Mouse (Mus musculus): ENCODE results near the gene Kif4. TPM values are rescaled to one million over a fixed set of nuclear protein-coding genes. Genes with fewer than 3 reads are reported as not detected.

Gene Kif4
- polyA plus RNA-seq (2016; fragmentation: Nextera tagmentation; extraction: Ambion mirVana): 30.1 and 30.9 TPM in 2 replicates

DNA sequence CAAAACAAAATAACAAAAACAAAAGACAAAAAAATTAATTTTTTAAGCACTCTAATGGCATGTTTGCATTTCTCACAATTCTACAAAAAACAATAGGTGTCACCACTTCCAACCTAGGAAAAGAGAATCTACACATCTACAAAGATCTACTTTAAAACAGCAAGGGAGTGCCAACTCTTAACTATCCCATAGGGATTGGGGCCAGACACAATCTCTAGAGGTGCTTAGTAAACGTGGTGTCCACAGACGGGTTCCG, at the start of gene Kif4:
Gene Kif4 (plus strand): TSS at position 192 of the 256 bp plus-strand sequence.
- Histone ChIP-seq H3K4me1 (no peaks in the 10 kb centered on the region), H3K27ac (peak within 1 kb of the TSS; percentile 90), H3K36me3 (peaks cover 12% of the 10 kb centered on the region; the same call in 1 of the 2 replicates), H3K9me3 (no peaks in the 10 kb centered on the region), H3K4me3 (peak within 1 kb of the TSS; percentile 73), H3K27me3 (ENCODE audit: insufficient read depth, poor library complexity, severe bottlenecking) (no peaks in the 10 kb centered on the region; the same call in 1 of the 2 replicates)
- no peak for DNase-seq (ENCODE audit: low spot score)
- WGBS: 26% methylated on average over 3 of the region's 3 CpGs

DNA sequence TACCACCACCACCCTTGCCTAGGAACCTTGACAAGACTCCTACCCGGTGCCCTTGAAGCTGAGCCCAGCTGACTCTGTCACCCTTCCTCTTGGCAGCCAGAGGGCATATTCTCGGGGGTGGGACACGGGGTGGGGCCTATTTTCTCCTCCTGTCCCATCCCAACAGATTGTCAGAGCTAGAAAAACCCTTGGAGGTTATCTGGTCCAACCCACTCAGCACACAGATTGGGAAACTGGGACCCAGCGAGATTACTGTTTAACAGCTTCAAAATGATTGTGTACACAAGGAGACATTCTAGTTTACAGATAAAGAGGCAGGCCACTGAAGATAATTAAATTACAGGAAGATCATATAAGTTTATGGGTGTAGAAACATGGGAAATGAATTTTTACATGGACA, 30.7 kb upstream of the Kif4 start, which contains the start of gene P2ry4:
Gene P2ry4 (minus strand): TSS at position 79 of the 400 bp plus-strand sequence.
- no peak within 1 kb of the TSS for H3K4me3 ChIP-seq
- no peaks in the 10 kb centered on the region for H3K4me1 ChIP-seq
- H3K36me3 ChIP-seq: no peaks in the 10 kb centered on the region
- DNase-seq (ENCODE audit: low spot score): no peak
- 57% methylated on average over 4 of the region's 4 CpGs for WGBS
- H3K27me3 ChIP-seq (ENCODE audit: insufficient read depth, poor library complexity, severe bottlenecking): peaks cover 15% of the 10 kb centered on the region; the same call in 1 of the 2 replicates
- no peak within 1 kb of the TSS for H3K27ac ChIP-seq
- no peaks in the 10 kb centered on the region for H3K9me3 ChIP-seq

DNA sequence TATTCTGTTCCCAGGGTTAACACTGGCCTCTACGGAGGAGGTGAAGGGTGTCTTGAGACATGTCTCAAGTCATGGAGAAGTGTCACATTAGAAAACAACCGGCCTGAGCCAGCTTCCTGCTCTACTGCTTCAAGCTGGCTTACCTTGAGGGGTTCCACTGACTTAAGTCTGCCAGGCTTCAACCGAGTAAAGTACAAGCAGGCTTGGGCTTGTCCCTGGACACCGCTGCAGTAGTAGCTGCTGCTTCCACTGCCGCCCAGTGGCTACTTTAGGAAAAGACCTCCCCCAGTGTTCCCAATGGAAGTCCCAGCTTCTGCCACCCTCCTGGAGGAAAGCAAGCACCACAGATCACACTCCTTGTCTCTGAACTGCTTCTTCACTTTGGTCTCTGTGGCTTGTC, 28.1 kb upstream of the Kif4 start:
- WGBS: 26% methylated on average over 5 of the region's 5 CpGs
- no peaks in the 10 kb centered on the region for H3K36me3 ChIP-seq
- DNase-seq (ENCODE audit: low spot score): peak; percentile 76

DNA sequence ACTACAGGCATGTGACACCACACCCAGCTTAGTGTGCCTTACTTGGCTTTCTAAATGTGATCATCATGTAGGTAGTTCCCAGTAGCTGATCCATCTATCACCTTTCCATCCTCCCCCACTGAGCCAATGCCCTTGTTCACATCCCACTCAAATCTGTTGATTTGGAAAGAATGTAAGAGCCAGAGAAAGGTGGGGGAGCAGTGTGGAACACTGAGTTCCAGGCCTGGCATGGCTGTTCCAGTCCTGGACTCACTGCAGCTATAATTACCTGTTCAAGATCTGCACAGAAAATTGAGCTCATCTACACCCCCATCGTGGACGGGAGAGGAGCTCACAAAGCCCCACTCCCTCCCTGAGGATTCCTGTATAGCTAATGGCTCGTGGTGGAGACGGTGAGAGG, 25.8 kb upstream of the Kif4 start:
- Histone ChIP-seq H3K4me3 (no peak overlapping the region), H3K27me3 (ENCODE audit: insufficient read depth, poor library complexity, severe bottlenecking) (peaks cover 13% of the 10 kb centered on the region; the same call in 1 of the 2 replicates), H3K27ac (no peak overlapping the region), H3K36me3 (no peaks in the 10 kb centered on the region), H3K9me3 (no peaks in the 10 kb centered on the region), H3K4me1 (no peaks in the 10 kb centered on the region)
- DNase-seq (ENCODE audit: low spot score): no peak
- WGBS: 54% methylated on average over 4 of the region's 4 CpGs

More for the DNA sequence above, 28.1 kb upstream of the Kif4 start:
- H3K27ac ChIP-seq: no peak overlapping the region
- peaks cover 17% of the 10 kb centered on the region; the same call in 1 of the 2 replicates for H3K27me3 ChIP-seq (ENCODE audit: insufficient read depth, poor library complexity, severe bottlenecking)
- no peaks in the 10 kb centered on the region for H3K4me1 ChIP-seq
- no peak overlapping the region for H3K4me3 ChIP-seq
- H3K9me3 ChIP-seq: no peaks in the 10 kb centered on the region

DNA sequence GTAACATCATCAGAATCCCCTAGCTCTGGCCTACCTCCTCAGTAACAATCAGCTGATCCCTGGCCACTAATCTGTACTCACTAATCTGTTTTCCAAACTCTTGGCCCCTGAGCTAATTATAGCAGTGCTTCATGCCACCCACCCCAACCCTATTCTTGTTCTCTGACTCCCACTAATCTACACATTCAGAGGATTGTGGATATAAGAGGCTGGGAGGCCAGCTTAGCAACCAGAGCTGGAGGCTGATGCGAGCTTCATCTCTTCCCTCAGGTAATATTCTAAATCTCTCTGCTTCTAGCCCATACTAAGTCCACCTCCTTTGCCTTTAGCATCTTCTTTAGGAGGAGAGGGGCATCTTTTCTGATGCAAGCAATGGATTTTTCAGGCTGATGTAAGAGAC, 20.2 kb upstream of the Kif4 start, which contains the start of gene Arr3:
Gene Arr3 (plus strand): TSS at position 184 of the 400 bp plus-strand sequence.
- Histone ChIP-seq H3K27me3 (ENCODE audit: insufficient read depth, poor library complexity, severe bottlenecking) (peaks cover 4% of the 10 kb centered on the region; the same call in 1 of the 2 replicates), H3K36me3 (no peaks in the 10 kb centered on the region), H3K27ac (no peak within 1 kb of the TSS), H3K4me3 (no peak within 1 kb of the TSS), H3K9me3 (no peaks in the 10 kb centered on the region), H3K4me1 (no peaks in the 10 kb centered on the region)
- DNase-seq (ENCODE audit: low spot score): no peak
- WGBS: 60% methylated on average over 1 of the region's 1 CpGs

DNA sequence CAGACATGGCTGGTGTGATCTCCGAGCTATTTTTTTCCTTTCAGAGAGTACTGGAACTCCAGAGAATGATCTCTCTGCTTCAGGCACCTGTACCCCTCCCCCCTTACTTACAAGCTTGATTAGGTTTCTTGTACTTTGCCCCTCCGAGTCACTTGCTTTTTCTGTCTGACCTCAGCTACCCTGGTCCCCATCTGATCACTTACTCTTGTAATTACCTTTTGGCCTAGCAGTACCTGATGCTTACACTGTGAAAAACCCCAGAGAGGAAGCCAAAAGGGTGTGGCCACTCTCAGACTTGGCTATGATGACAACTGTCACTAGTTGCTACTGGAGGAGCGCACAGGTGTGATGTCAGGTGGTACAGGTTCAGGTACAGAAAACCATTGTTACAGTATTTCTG, 7.0 kb upstream of the Kif4 start:
- no peak overlapping the region for H3K27ac ChIP-seq
- H3K9me3 ChIP-seq: no peaks in the 10 kb centered on the region
- no peak overlapping the region for H3K4me3 ChIP-seq
- peaks cover 9% of the 10 kb centered on the region; the same call in 1 of the 2 replicates for H3K36me3 ChIP-seq
- peaks cover 12% of the 10 kb centered on the region; the same call in 1 of the 2 replicates for H3K27me3 ChIP-seq (ENCODE audit: insufficient read depth, poor library complexity, severe bottlenecking)
- H3K4me1 ChIP-seq: no peaks in the 10 kb centered on the region
- WGBS: 62% methylated on average over 3 of the region's 3 CpGs
- DNase-seq (ENCODE audit: low spot score): no peak

DNA sequence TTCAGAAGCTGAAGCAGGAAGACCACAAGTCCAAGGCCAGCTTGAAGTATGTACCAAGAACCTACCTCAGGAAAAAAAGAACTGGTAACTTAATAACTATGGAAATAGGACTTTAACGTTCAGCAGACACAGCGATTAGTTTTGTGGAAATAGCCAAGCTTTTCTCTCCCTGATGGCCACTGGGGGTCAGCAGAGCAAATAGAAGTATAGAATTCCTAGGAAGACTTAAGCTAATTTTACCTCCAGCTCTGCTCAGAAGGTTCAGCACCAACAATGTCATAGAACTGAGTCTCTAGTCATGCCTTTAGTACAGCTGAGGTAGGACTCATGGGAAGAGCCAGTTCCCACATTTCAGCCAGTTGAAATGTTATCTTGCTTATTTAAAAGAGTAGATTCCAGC, 4.2 kb upstream of the Kif4 start:
- no peaks in the 10 kb centered on the region for H3K9me3 ChIP-seq
- no peak overlapping the region for H3K27ac ChIP-seq
- peaks cover 12% of the 10 kb centered on the region; the same call in 1 of the 2 replicates for H3K36me3 ChIP-seq
- no peaks in the 10 kb centered on the region for H3K4me1 ChIP-seq
- DNase-seq (ENCODE audit: low spot score): no peak
- no peak overlapping the region for H3K4me3 ChIP-seq
- 77% methylated on average over 2 of the region's 2 CpGs for WGBS
- H3K27me3 ChIP-seq (ENCODE audit: insufficient read depth, poor library complexity, severe bottlenecking): peaks cover 6% of the 10 kb centered on the region; the same call in 1 of the 2 replicates

DNA sequence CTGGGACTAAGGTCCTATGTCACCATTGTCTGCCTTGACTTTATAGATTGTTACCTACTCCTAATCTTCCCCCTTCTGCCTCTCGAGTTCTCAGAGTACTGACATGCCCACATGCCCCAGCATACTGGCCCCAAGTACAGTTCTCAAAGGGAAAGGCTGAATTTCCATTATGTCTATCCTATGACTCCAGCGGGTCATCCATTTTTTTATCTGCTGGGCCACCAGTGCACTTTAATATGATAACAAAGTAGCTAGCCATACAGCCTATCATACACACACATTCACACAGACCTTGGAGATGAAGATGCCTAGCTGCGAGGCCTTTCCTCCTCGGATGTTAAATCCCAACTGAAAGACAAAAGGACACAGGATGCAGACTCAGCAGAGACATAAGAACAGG, 1.3 kb upstream of the Kif4 start:
- no peaks in the 10 kb centered on the region for H3K9me3 ChIP-seq
- no peak overlapping the region for H3K4me3 ChIP-seq
- no peak overlapping the region for H3K27ac ChIP-seq
- no peaks in the 10 kb centered on the region for H3K4me1 ChIP-seq
- 84% methylated on average over 4 of the region's 4 CpGs for WGBS
- no peak for DNase-seq (ENCODE audit: low spot score)
- peaks cover 12% of the 10 kb centered on the region; the same call in 1 of the 2 replicates for H3K36me3 ChIP-seq
- H3K27me3 ChIP-seq (ENCODE audit: insufficient read depth, poor library complexity, severe bottlenecking): no peaks in the 10 kb centered on the region; the same call in 1 of the 2 replicates

DNA sequence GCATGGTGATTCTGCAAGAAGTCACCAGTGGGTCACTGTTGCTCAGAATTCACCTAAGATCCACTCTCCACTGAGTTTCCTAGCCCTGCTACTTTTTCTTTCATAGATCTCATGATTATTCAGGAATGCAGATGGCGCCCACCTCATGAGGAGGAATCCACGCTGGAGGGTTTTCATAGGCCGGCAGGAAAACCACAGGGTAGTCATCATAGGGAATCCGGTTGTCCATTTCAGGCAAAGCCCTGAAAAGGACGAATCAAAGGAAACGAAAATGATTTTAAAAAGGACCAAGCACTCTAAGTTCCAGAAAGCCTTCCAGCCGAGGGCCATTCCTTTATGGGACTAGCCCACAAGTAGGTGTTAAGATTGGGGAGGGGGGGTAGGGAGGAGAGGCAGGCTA, 391 bp upstream of the Kif4 start:
- Histone ChIP-seq H3K4me1 (no peaks in the 10 kb centered on the region), H3K27ac (peak overlapping the region; percentile 90; the same call in 1 of the 2 replicates), H3K9me3 (no peaks in the 10 kb centered on the region), H3K4me3 (peak overlapping the region; percentile 73), H3K36me3 (peaks cover 12% of the 10 kb centered on the region; the same call in 1 of the 2 replicates), H3K27me3 (ENCODE audit: insufficient read depth, poor library complexity, severe bottlenecking) (no peaks in the 10 kb centered on the region; the same call in 1 of the 2 replicates)
- no peak for DNase-seq (ENCODE audit: low spot score)
- 45% methylated on average over 7 of the region's 7 CpGs for WGBS

DNA sequence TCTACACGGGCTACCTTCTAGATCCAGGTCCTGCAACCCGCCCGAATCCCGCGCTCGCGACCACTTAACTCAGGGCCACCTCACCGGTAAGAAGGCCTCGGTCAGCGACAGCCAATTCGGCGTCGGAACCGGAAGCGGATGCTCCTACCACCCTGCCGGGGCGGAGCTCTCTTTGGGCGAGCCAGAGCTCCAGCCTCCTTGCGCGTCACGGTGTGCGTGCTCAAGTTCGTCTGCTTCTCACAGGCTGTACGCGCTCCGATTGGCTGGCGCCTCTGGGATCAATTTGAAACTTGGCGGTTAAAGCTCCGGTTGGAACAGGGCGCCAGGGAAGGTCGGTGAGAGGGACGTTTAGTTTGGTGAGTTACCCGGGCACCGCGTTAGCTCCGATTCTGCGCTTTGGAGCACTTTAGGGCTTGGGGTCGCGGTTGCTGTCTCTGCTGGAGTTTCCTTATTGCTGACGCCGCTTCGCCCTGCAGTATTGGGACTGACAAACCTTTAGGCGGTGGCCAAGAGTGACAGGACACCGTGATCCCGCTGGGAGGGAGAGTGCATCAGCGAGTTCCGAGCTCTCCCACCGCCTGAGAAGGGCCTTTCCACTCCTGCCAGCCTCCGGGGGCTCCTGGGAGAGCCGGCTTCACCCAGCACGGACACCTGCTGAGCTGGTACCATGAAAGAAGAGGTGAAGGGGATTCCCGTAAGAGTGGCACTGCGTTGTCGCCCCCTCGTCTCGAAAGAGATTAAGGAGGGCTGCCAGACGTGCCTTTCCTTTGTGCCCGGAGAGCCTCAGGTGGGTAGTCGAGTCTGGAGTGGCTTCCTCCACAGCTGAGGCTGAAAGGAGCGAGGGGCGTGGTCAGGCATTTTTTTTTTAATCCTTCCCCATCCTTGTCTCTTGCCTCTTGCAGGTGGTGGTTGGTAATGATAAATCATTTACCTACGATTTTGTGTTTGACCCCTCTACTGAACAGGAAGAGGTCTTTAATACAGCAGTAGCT, 561 bp downstream of the Kif4 start, which contains the start of gene Pdzd11:
Gene Pdzd11 (minus strand): TSS at position 767 of the 992 bp plus-strand sequence.
- DNase-seq (ENCODE audit: low spot score): peak; percentile 96
- Histone ChIP-seq H3K4me3 (peak within 1 kb of the TSS; percentile 73), H3K36me3 (peaks cover 12% of the 10 kb centered on the region; the same call in 1 of the 2 replicates), H3K9me3 (no peaks in the 10 kb centered on the region), H3K4me1 (no peaks in the 10 kb centered on the region), H3K27ac (peak within 1 kb of the TSS; percentile 90), H3K27me3 (ENCODE audit: insufficient read depth, poor library complexity, severe bottlenecking) (no peaks in the 10 kb centered on the region; the same call in 1 of the 2 replicates)
- WGBS: 17% methylated on average over 62 of the region's 62 CpGs

DNA sequence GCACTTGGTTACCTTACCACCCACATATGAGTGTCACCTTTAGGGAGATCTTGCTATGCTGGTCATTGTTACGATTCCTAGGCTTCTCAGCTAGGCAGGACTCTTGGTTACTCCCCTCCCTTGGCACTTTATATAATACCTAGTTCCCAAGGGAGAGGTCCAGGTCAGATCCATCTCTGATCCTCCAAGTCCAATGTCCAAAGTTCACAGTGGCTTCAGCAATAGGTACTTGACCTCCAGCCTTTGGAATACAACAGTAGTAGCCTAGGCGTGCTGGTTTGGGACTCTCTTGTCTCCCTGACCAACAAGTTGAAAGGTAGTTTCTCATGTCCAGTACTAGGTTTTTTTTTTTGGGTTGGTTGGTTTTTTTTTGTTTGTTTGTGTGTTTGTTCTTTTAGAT, 3.5 kb downstream of the Kif4 start:
- no peaks in the 10 kb centered on the region for H3K4me1 ChIP-seq
- H3K27me3 ChIP-seq (ENCODE audit: insufficient read depth, poor library complexity, severe bottlenecking): no peaks in the 10 kb centered on the region; the same call in 1 of the 2 replicates
- no peak overlapping the region for H3K27ac ChIP-seq
- no peak for DNase-seq (ENCODE audit: low spot score)
- 87% methylated on average over 2 of the region's 2 CpGs for WGBS
- H3K4me3 ChIP-seq: no peak overlapping the region
- H3K9me3 ChIP-seq: no peaks in the 10 kb centered on the region
- peaks cover under 1% of the 10 kb centered on the region; the same call in 1 of the 2 replicates for H3K36me3 ChIP-seq

DNA sequence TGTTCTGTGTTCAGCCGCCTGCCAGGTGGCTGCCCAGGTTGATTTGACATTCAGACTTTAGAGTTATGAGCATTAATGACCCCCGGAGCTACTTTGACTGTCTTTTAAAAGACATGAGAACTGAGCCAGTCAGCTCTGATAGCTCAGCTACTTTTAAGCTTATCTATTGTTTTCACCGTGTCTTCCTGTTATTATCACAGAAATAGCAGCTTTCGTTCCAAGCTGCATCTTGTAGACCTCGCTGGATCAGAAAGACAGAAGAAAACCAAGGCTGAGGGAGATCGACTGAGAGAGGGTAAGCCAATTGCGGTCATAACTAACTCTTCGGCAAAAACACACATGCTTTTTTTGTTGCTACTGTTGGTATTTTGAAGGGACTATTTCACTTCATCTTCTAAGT, 12.9 kb downstream of the Kif4 start:
- H3K4me3 ChIP-seq: no peak overlapping the region
- H3K27me3 ChIP-seq (ENCODE audit: insufficient read depth, poor library complexity, severe bottlenecking): no peaks in the 10 kb centered on the region
- 82% methylated on average over 8 of the region's 8 CpGs for WGBS
- H3K9me3 ChIP-seq: no peaks in the 10 kb centered on the region
- no peak overlapping the region for H3K27ac ChIP-seq
- H3K4me1 ChIP-seq: no peaks in the 10 kb centered on the region
- no peak for DNase-seq (ENCODE audit: low spot score)
- peaks cover 32% of the 10 kb centered on the region for H3K36me3 ChIP-seq

DNA sequence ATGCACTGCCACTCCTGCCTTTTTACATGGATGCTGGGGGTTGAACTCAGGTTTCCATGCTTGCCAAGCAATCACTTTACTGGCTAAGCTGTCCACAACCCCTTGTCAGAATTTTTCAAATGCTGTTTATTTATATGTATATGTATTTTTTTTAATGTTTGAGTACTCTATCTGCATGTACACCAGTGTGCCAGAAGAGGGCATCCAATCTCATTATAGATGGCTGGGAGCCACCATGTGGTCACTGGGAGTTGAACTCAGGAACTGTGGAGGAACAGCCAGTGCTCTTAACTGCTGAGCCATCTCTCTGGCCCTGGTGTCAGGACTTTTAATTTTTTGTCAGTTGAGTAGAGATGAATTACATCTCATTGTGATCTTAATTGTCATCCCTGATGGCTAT, 27.3 kb downstream of the Kif4 start:
- H3K4me3 ChIP-seq: no peak overlapping the region
- no peak for DNase-seq (ENCODE audit: low spot score)
- peaks cover 10% of the 10 kb centered on the region; the same call in 1 of the 2 replicates for H3K36me3 ChIP-seq
- no peaks in the 10 kb centered on the region for H3K4me1 ChIP-seq
- no peak overlapping the region for H3K27ac ChIP-seq
- no peaks in the 10 kb centered on the region for H3K9me3 ChIP-seq
- no peaks in the 10 kb centered on the region for H3K27me3 ChIP-seq (ENCODE audit: insufficient read depth, poor library complexity, severe bottlenecking)

Measured in heart, embryonic 10.5 days (tissue).